Mouse (Mus musculus): ENCODE measurements around the gene G530012D18Rik. TPM values are rescaled to one million over a fixed set of nuclear protein-coding genes. Genes with fewer than 3 reads are reported as not detected.
"Not testable (repeated sequence)": the region's sequence is repeated elsewhere in the genome, so short reads cannot be mapped to it uniquely, and the experiment has no call there.

G530012D18Rik gene
- polyA plus RNA-seq (2016; fragmentation: Nextera tagmentation; extraction: Ambion mirVana) = not detected in 2 replicates

- H3K27ac ChIP-seq (replicated peaks); H3K36me3 ChIP-seq; H3K9me3 ChIP-seq (replicated peaks); DNase-seq (ENCODE audit: low spot score); H3K4me3 ChIP-seq; H3K27me3 ChIP-seq (ENCODE audit: low read depth, poor library complexity, severe bottlenecking); H3K4me1 ChIP-seq: not testable (repeated sequence)
- WGBS = 74% methylated on average over 2 of the region's 3 CpGs
Observed at GRCm38 (mm10) chr1:85575376-85575775, at the start of gene G530012D18Rik. Gene G530012D18Rik, plus strand, starts transcription at chr1:85575676.

- H3K9me3 ChIP-seq (replicated peaks); H3K36me3 ChIP-seq; H3K4me1 ChIP-seq; DNase-seq (ENCODE audit: low spot score); H3K27ac ChIP-seq (replicated peaks); H3K27me3 ChIP-seq (ENCODE audit: low read depth, poor library complexity, severe bottlenecking); H3K4me3 ChIP-seq: not testable (repeated sequence)
- 69% methylated on average over 3 of the region's 3 CpGs for WGBS
Observed at GRCm38 (mm10) chr1:85526401-85526800, 49.1 kb upstream of the G530012D18Rik start.

- not testable (repeated sequence) for DNase-seq (ENCODE audit: low spot score); H3K9me3 ChIP-seq (replicated peaks); H3K27me3 ChIP-seq (ENCODE audit: low read depth, poor library complexity, severe bottlenecking); H3K36me3 ChIP-seq; H3K27ac ChIP-seq (replicated peaks); H3K4me3 ChIP-seq; H3K4me1 ChIP-seq
- whole genome bisulfite sequencing = 79% methylated on average over 13 of the region's 15 CpGs
Observed at GRCm38 (mm10) chr1:85528451-85529110, 46.9 kb upstream of the G530012D18Rik start.

- not testable (repeated sequence) for DNase-seq (ENCODE audit: low spot score)
- WGBS = 88% methylated on average over 4 of the region's 4 CpGs
Observed at GRCm38 (mm10) chr1:85543818-85544217, 31.7 kb upstream of the G530012D18Rik start.

GRCm38 (mm10) chr1:85546442-85546841, 29.0 kb upstream of the G530012D18Rik start:
- H3K9me3 ChIP-seq (replicated peaks); H3K4me1 ChIP-seq; H3K27ac ChIP-seq (replicated peaks); H3K4me3 ChIP-seq; DNase-seq (ENCODE audit: low spot score); H3K36me3 ChIP-seq; H3K27me3 ChIP-seq (ENCODE audit: low read depth, poor library complexity, severe bottlenecking): not testable (repeated sequence)

More at GRCm38 (mm10) chr1:85543818-85544217, 31.7 kb upstream of the G530012D18Rik start:
- H3K4me3 ChIP-seq; H3K4me1 ChIP-seq; H3K36me3 ChIP-seq; H3K27me3 ChIP-seq (ENCODE audit: low read depth, poor library complexity, severe bottlenecking); H3K9me3 ChIP-seq (replicated peaks); H3K27ac ChIP-seq (replicated peaks): not testable (repeated sequence)

GRCm38 (mm10) chr1:85555261-85555660, 20.2 kb upstream of the G530012D18Rik start:
- H3K27me3 ChIP-seq (ENCODE audit: low read depth, poor library complexity, severe bottlenecking); H3K4me1 ChIP-seq; H3K9me3 ChIP-seq (replicated peaks); H3K36me3 ChIP-seq; H3K4me3 ChIP-seq; DNase-seq (ENCODE audit: low spot score); H3K27ac ChIP-seq (replicated peaks): not testable (repeated sequence)
- WGBS = 87% methylated on average over 4 of the region's 4 CpGs

- not testable (repeated sequence) for H3K36me3 ChIP-seq; H3K27ac ChIP-seq (replicated peaks); H3K4me3 ChIP-seq; DNase-seq (ENCODE audit: low spot score); H3K4me1 ChIP-seq; H3K9me3 ChIP-seq (replicated peaks); H3K27me3 ChIP-seq (ENCODE audit: low read depth, poor library complexity, severe bottlenecking)
- WGBS = 78% methylated on average over 4 of the region's 4 CpGs
Observed at GRCm38 (mm10) chr1:85573554-85573953, 1.9 kb upstream of the G530012D18Rik start.

- WGBS = 66% methylated on average over 3 of the region's 3 CpGs
- not testable (repeated sequence) for H3K9me3 ChIP-seq (replicated peaks)
Observed at GRCm38 (mm10) chr1:85578372-85579010, 3.0 kb downstream of the G530012D18Rik start.

GRCm38 (mm10) chr1:85579199-85580147, 4.0 kb downstream of the G530012D18Rik start:
- WGBS = 72% methylated on average over 6 of the region's 7 CpGs
- not testable (repeated sequence) for H3K9me3 ChIP-seq (replicated peaks); DNase-seq (ENCODE audit: low spot score); H3K27me3 ChIP-seq (ENCODE audit: low read depth, poor library complexity, severe bottlenecking); H3K4me1 ChIP-seq; H3K4me3 ChIP-seq; H3K27ac ChIP-seq (replicated peaks); H3K36me3 ChIP-seq

More at GRCm38 (mm10) chr1:85578372-85579010, 3.0 kb downstream of the G530012D18Rik start:
- not testable (repeated sequence) for H3K27ac ChIP-seq (replicated peaks); H3K4me1 ChIP-seq; H3K27me3 ChIP-seq (ENCODE audit: low read depth, poor library complexity, severe bottlenecking); H3K4me3 ChIP-seq; DNase-seq (ENCODE audit: low spot score); H3K36me3 ChIP-seq

- H3K4me1 ChIP-seq; H3K9me3 ChIP-seq (replicated peaks); H3K4me3 ChIP-seq; H3K27ac ChIP-seq (replicated peaks); DNase-seq (ENCODE audit: low spot score); H3K36me3 ChIP-seq; H3K27me3 ChIP-seq (ENCODE audit: low read depth, poor library complexity, severe bottlenecking): not testable (repeated sequence)
- WGBS = 82% methylated on average over 3 of the region's 4 CpGs
Observed at GRCm38 (mm10) chr1:85580148-85580534, 4.7 kb downstream of the G530012D18Rik start.

- H3K27ac ChIP-seq (replicated peaks); H3K4me1 ChIP-seq; H3K9me3 ChIP-seq (replicated peaks); H3K27me3 ChIP-seq (ENCODE audit: low read depth, poor library complexity, severe bottlenecking); DNase-seq (ENCODE audit: low spot score); H3K36me3 ChIP-seq; H3K4me3 ChIP-seq: not testable (repeated sequence)
- 76% methylated on average over 3 of the region's 3 CpGs for WGBS
Observed at GRCm38 (mm10) chr1:85580578-85580977, 5.1 kb downstream of the G530012D18Rik start.

- H3K27me3 ChIP-seq (ENCODE audit: low read depth, poor library complexity, severe bottlenecking); H3K27ac ChIP-seq (replicated peaks); H3K4me3 ChIP-seq; H3K9me3 ChIP-seq (replicated peaks); DNase-seq (ENCODE audit: low spot score); H3K36me3 ChIP-seq; H3K4me1 ChIP-seq: not testable (repeated sequence)
- 29% methylated on average over 5 of the region's 5 CpGs for WGBS
Observed at GRCm38 (mm10) chr1:85581518-85581917, 6.0 kb downstream of the G530012D18Rik start.

- not testable (repeated sequence) for H3K36me3 ChIP-seq; H3K27ac ChIP-seq (replicated peaks); H3K27me3 ChIP-seq (ENCODE audit: low read depth, poor library complexity, severe bottlenecking); H3K4me1 ChIP-seq; H3K9me3 ChIP-seq (replicated peaks); H3K4me3 ChIP-seq; DNase-seq (ENCODE audit: low spot score)
- 80% methylated on average over 1 of the region's 2 CpGs for WGBS
Observed at GRCm38 (mm10) chr1:85588697-85589096, 13.2 kb downstream of the G530012D18Rik start.

Data from midbrain, embryonic 10.5 days (tissue).